Mouse (Mus musculus) bone marrow macrophage, adult 2 months (primary cell): Measurements from ENCODE around the gene Vgll4. TPM values are rescaled to one million over a fixed set of nuclear protein-coding genes. Genes with fewer than 3 reads are reported as not detected.

ENCODE experiments used
- H3K27ac ChIP-seq: 2 replicates; pipeline ENCODE4 v1.5.1; 2012; ENCODE audit warnings: low read depth, low read length; ENCODE audit not compliant: insufficient read depth
- H3K4me1 ChIP-seq: 2 replicates; pipeline ENCODE4 v1.6.1; 2012; ENCODE audit warnings: low read length; ENCODE audit not compliant: control insufficient read depth, insufficient read depth
- H3K4me3 ChIP-seq: 2 replicates; pipeline ENCODE4 v1.5.1; 2012; ENCODE audit warnings: mild to moderate bottlenecking, low read length, moderate library complexity; ENCODE audit not compliant: insufficient read depth
- CTCF ChIP-seq: IDR thresholded peaks from 2 replicates; pipeline ENCODE4 v1.5.1; 2012; ENCODE audit warnings: low read depth, mild to moderate bottlenecking, low read length, moderate library complexity
- POLR2A ChIP-seq: IDR thresholded peaks from 2 replicates; pipeline ENCODE4 v1.6.1; 2012; ENCODE audit warnings: mild to moderate bottlenecking, low read depth, low read length, borderline replicate concordance
- polyA plus RNA-seq: library from polyadenylated mRNA; stranded (reverse); fragments of >200 nt; gene quantifications from 2 replicates; pipeline ENCODE4 v1.2.4, GENCODE M21; 2012; ENCODE audit not compliant: missing spikeins, insufficient read depth, insufficient read length

Vgll4 gene
- polyA plus RNA-seq, 1 experiment = 39.5 TPM

- Histone ChIP-seq H3K4me3 (no peak overlapping the region), H3K27ac (no peak overlapping the region), H3K4me1 (no peaks in the 10 kb centered on the region)
- no peak for TF ChIP-seq CTCF
- no peak for TF ChIP-seq POLR2A
Observed at GRCm38 (mm10) chr6:114998374-114999031, 28.7 kb upstream of the Vgll4 start.

GRCm38 (mm10) chr6:114997471-114997870 is 27.7 kb upstream of the Vgll4 start:
- Histone ChIP-seq H3K4me1 (no peaks in the 10 kb centered on the region), H3K27ac (no peak overlapping the region), H3K4me3 (no peak overlapping the region)
- no peak for TF ChIP-seq POLR2A
- no peak for TF ChIP-seq CTCF

GRCm38 (mm10) chr6:114996910-114997309 is 27.1 kb upstream of the Vgll4 start:
- Histone ChIP-seq H3K4me1 (no peaks in the 10 kb centered on the region), H3K4me3 (no peak overlapping the region), H3K27ac (no peak overlapping the region)
- TF ChIP-seq CTCF = no peak
- TF ChIP-seq POLR2A = no peak

- TF ChIP-seq POLR2A (no peak), CTCF (no peak)
- peaks cover 2% of the 10 kb centered on the region for H3K4me1 ChIP-seq
- H3K4me3 ChIP-seq = no peak overlapping the region
- H3K27ac ChIP-seq = no peak overlapping the region
Observed at GRCm38 (mm10) chr6:114994079-114994478, 24.3 kb upstream of the Vgll4 start.

- Histone ChIP-seq H3K27ac (no peak overlapping the region), H3K4me1 (peaks cover 6% of the 10 kb centered on the region), H3K4me3 (no peak overlapping the region)
- TF ChIP-seq POLR2A = no peak
- TF ChIP-seq CTCF = no peak
Observed at GRCm38 (mm10) chr6:114993659-114994058, 23.9 kb upstream of the Vgll4 start.

GRCm38 (mm10) chr6:114991909-114992308 is 22.1 kb upstream of the Vgll4 start:
- Histone ChIP-seq H3K4me3 (no peak overlapping the region), H3K27ac (no peak overlapping the region), H3K4me1 (peaks cover 9% of the 10 kb centered on the region)
- no peak for TF ChIP-seq POLR2A
- no peak for TF ChIP-seq CTCF

- Histone ChIP-seq H3K4me3 (no peak overlapping the region), H3K4me1 (peaks cover 9% of the 10 kb centered on the region), H3K27ac (no peak overlapping the region)
- TF ChIP-seq POLR2A (no peak), CTCF (no peak)
Observed at GRCm38 (mm10) chr6:114988619-114988980, 18.8 kb upstream of the Vgll4 start.

GRCm38 (mm10) chr6:114987966-114988618 is 18.3 kb upstream of the Vgll4 start:
- peaks cover 9% of the 10 kb centered on the region for H3K4me1 ChIP-seq
- H3K4me3 ChIP-seq = no peak overlapping the region
- TF ChIP-seq POLR2A = no peak
- no peak for TF ChIP-seq CTCF
- H3K27ac ChIP-seq = no peak overlapping the region

- TF ChIP-seq CTCF (no peak), POLR2A (no peak)
- Histone ChIP-seq H3K4me3 (no peak overlapping the region), H3K27ac (no peak overlapping the region), H3K4me1 (no peaks in the 10 kb centered on the region)
Observed at GRCm38 (mm10) chr6:114982671-114983070, 12.9 kb upstream of the Vgll4 start.

GRCm38 (mm10) chr6:114979715-114980114 is 9.9 kb upstream of the Vgll4 start:
- H3K4me1 ChIP-seq = no peaks in the 10 kb centered on the region
- no peak for TF ChIP-seq CTCF
- TF ChIP-seq POLR2A = no peak
- H3K4me3 ChIP-seq = no peak overlapping the region
- H3K27ac ChIP-seq = no peak overlapping the region
